22 mouse cellular contexts compared by ENCODE assay signal in genomic region chr6:94588365-94588764, GRCm38 (mm10).
DNase-seq lines count a peak whose midpoint lies in the region; ATAC-seq and TF ChIP-seq lines count a peak whose summit lies in the region.
"Had no signal": no experiment of that assay in that cellular context is flagged by ENCODE, and none has a peak within 500 bp of the region (broad histone marks: within the 10 kb centered on the region; RNA-seq: fewer than 3 reads in every experiment).

No protein-coding gene starts in this region.

- no peak overlapping the region for H3K4me3 ChIP-seq in midbrain, embryonic 11.5 days (ENCODE audit: low read depth, low read length)
- no peak overlapping the region for H3K4me3 ChIP-seq in midbrain, embryonic 15.5 days
- H3K4me3 ChIP-seq in CH12.LX (replicated peaks in 1 of 3; ENCODE audit: low read depth in 2 of 3, low read length in 2 of 3, poor library complexity in 1 of 3) (no peak overlapping the region), ES-E14 (ENCODE audit: insufficient read depth in 1 of 2, low read depth in 1 of 2, low read length in 2 of 2, poor library complexity in 1 of 2, severe bottlenecking in 1 of 2) (no peak overlapping the region)
- H3K4me3 ChIP-seq in neural tube, embryonic 11.5 days (ENCODE audit: low read depth, low read length) = no peak overlapping the region
- H3K4me3 ChIP-seq: forebrain, embryonic 10.5 days; forebrain, embryonic 13.5 days; hindbrain, embryonic 10.5 days; hindbrain, embryonic 13.5 days had no signal

- H3K9me3 ChIP-seq in midbrain, embryonic 11.5 days (ENCODE audit: control insufficient read depth, low read length) = no peaks in the 10 kb centered on the region
- no peaks in the 10 kb centered on the region for H3K9me3 ChIP-seq in midbrain, embryonic 15.5 days
- H3K9me3 ChIP-seq in CH12.LX (replicated peaks; ENCODE audit: low read length) = peaks cover 2% of the 10 kb centered on the region
- no peaks in the 10 kb centered on the region for H3K9me3 ChIP-seq in ES-E14 (ENCODE audit: control insufficient read depth, insufficient read depth, low read depth, low read length)
- no peaks in the 10 kb centered on the region for H3K9me3 ChIP-seq in neural tube, embryonic 11.5 days (ENCODE audit: control insufficient read depth, low read length)
- H3K9me3 ChIP-seq: forebrain, embryonic 10.5 days; forebrain, embryonic 13.5 days; hindbrain, embryonic 10.5 days; hindbrain, embryonic 13.5 days had no signal

- TF ChIP-seq POLR2A in CH12.LX (IDR thresholded peaks at IDR 0.05; ENCODE audit: low read depth, low read length) = no peak

- H3K27ac ChIP-seq in midbrain, embryonic 11.5 days (ENCODE audit: low read depth, low read length) = no peak overlapping the region
- H3K27ac ChIP-seq in midbrain, embryonic 15.5 days = no peak overlapping the region
- H3K27ac ChIP-seq in CH12.LX (ENCODE audit: insufficient read depth, low read depth) (no peak overlapping the region), ES-E14 (ENCODE audit: insufficient read depth, low read depth, low read length, poor library complexity, severe bottlenecking) (no peak overlapping the region)
- no peak overlapping the region for H3K27ac ChIP-seq in neural tube, embryonic 11.5 days (ENCODE audit: low read depth, low read length)
- H3K27ac ChIP-seq: forebrain, embryonic 10.5 days; forebrain, embryonic 13.5 days; hindbrain, embryonic 10.5 days; hindbrain, embryonic 13.5 days had no signal

- no peak for TF ChIP-seq EP300 in CH12.LX (IDR thresholded peaks at IDR 0.05; ENCODE audit: low read length)

- peaks cover 4% of the 10 kb centered on the region for H3K4me1 ChIP-seq in midbrain, embryonic 11.5 days (ENCODE audit: control insufficient read depth, insufficient read depth, low read length)
- H3K4me1 ChIP-seq in midbrain, embryonic 15.5 days = peaks cover 9% of the 10 kb centered on the region
- H3K4me1 ChIP-seq in CH12.LX (ENCODE audit: control insufficient read depth in 1 of 2, insufficient read depth in 2 of 2) = no peaks in the 10 kb centered on the region
- 0 out of 4 replicates have a peak, but pooled peaks cover 0 to 2% of the 10 kb centered on the region in 2 experiments for H3K4me1 ChIP-seq in ES-E14 (ENCODE audit: control insufficient read depth in 2 of 2, insufficient read depth in 2 of 2, low read length in 2 of 2, poor library complexity in 1 of 2)
- peaks cover 12% of the 10 kb centered on the region for H3K4me1 ChIP-seq in neural tube, embryonic 11.5 days (ENCODE audit: control insufficient read depth, insufficient read depth, low read length)

- DNase-seq in midbrain, embryonic 11.5 days (ENCODE audit: low spot score, missing footprints) = peak; percentile 8
- no peak for DNase-seq in CH12.LX (ENCODE audit: extremely low read depth)
- DNase-seq in ES-E14 (ENCODE audit: low read depth, low spot score) = no peak
- DNase-seq in neural tube, embryonic 11.5 days (ENCODE audit: low spot score) = peak; percentile 5
- no peak for DNase-seq in layer of hippocampus, postnatal 14 days (ENCODE audit: low spot score in 2 of 2)
- DNase-seq: adrenal gland, adult 2 months; adrenal gland, postnatal 14 days; cerebellum, adult 11-12 months; cerebellum, adult 8-10 months; cerebellum, postnatal 10 days; cerebellum, postnatal 36 days; gastrocnemius, postnatal 10 days; gastrocnemius, postnatal 36 days had no signal

- dilution Hi-C loops in CH12.LX (cut with MboI; ENCODE audit: extremely low pct_ligation_motif_present, extremely low pct_unique_long_range_greater_than_20kb, low sequenced_read_pairs) = no loop called here

- 91% methylated on average over 4 of the region's 4 CpGs for WGBS in midbrain, embryonic 11.5 days
- WGBS in midbrain, embryonic 15.5 days = 89% methylated on average over 4 of the region's 4 CpGs
- 82% methylated on average over 4 of the region's 4 CpGs for WGBS in neural tube, embryonic 11.5 days

- in situ Hi-C loops in CH12.LX (cut with MboI; ENCODE audit: low pct_ligation_motif_present, low pct_unique_long_range_greater_than_20kb, low sequenced_read_pairs) = no loop called here
- in situ Hi-C loops in ES-E14 (cut with MboI; ENCODE audit: low sequenced_read_pairs in 2 of 2, unreplicated experiment in 2 of 2) = no loop called here

- no peak overlapping the region for H3K9ac ChIP-seq in midbrain, embryonic 11.5 days (ENCODE audit: low read length)
- no peak overlapping the region for H3K9ac ChIP-seq in midbrain, embryonic 15.5 days
- H3K9ac ChIP-seq in CH12.LX (ENCODE audit: insufficient read depth, low read depth) (no peak overlapping the region), ES-E14 (ENCODE audit: insufficient read depth, low read depth, low read length, poor library complexity, severe bottlenecking) (no peak overlapping the region)
- H3K9ac ChIP-seq in neural tube, embryonic 11.5 days (ENCODE audit: low read length) = no peak overlapping the region
- H3K9ac ChIP-seq: forebrain, embryonic 13.5 days; hindbrain, embryonic 13.5 days had no signal

- no peaks in the 10 kb centered on the region for H3K27me3 ChIP-seq in midbrain, embryonic 11.5 days (ENCODE audit: control insufficient read depth, insufficient read depth, low read length)
- no peaks in the 10 kb centered on the region for H3K27me3 ChIP-seq in midbrain, embryonic 15.5 days (replicated peaks)
- H3K27me3 ChIP-seq in CH12.LX (replicated peaks) = no peaks in the 10 kb centered on the region
- no peaks in the 10 kb centered on the region for H3K27me3 ChIP-seq in neural tube, embryonic 11.5 days (ENCODE audit: control insufficient read depth, insufficient read depth, low read length)
- H3K27me3 ChIP-seq: forebrain, embryonic 13.5 days; hindbrain, embryonic 13.5 days had no signal

- no peak for TF ChIP-seq CTCF in CH12.LX (conservative IDR thresholded peaks at IDR 0.05 in 1 of 2, IDR thresholded peaks at IDR 0.05 in 1 of 2; ENCODE audit: low read depth in 2 of 2, low read length in 2 of 2)

- H3K79me2 ChIP-seq in CH12.LX (replicated peaks; ENCODE audit: control insufficient read depth, extremely low read depth, insufficient read depth, poor library complexity, severe bottlenecking) = no peaks in the 10 kb centered on the region

- no peak for ATAC-seq in midbrain, embryonic 11.5 days (ENCODE audit: low FRiP score)
- ATAC-seq in midbrain, embryonic 15.5 days (replicated peaks) = no peak
- no peak for ATAC-seq in neural tube, embryonic 11.5 days (ENCODE audit: insufficient read depth, low FRiP score, low TSS enrichment)
- ATAC-seq: CD4-positive, CD25-positive, alpha-beta regulatory T cell, adult 4 months; forebrain, embryonic 13.5 days; forebrain, embryonic 16.5 days; hindbrain, embryonic 16.5 days had no signal

- no peaks in the 10 kb centered on the region for H3K36me3 ChIP-seq in midbrain, embryonic 11.5 days (ENCODE audit: control insufficient read depth, insufficient read depth, low read length)
- no peaks in the 10 kb centered on the region for H3K36me3 ChIP-seq in midbrain, embryonic 15.5 days (replicated peaks)
- H3K36me3 ChIP-seq in CH12.LX (replicated peaks in 1 of 2; ENCODE audit: control insufficient read depth in 1 of 2, insufficient read depth in 1 of 2, low read length in 1 of 2) = peaks cover 2 to 15% of the 10 kb centered on the region in 2 experiments
- H3K36me3 ChIP-seq in ES-E14 (ENCODE audit: control insufficient read depth, insufficient read depth, low read length, poor library complexity, severe bottlenecking) = no peaks in the 10 kb centered on the region
- H3K36me3 ChIP-seq in neural tube, embryonic 11.5 days (ENCODE audit: control insufficient read depth, insufficient read depth, low read length) = no peaks in the 10 kb centered on the region
- H3K36me3 ChIP-seq: forebrain, embryonic 10.5 days; hindbrain, embryonic 10.5 days; hindbrain, embryonic 13.5 days had no signal

- TF ChIP-seq RAD21 in CH12.LX (IDR thresholded peaks at IDR 0.05; ENCODE audit: low read depth, low read length) = no peak

- H3K4me2 ChIP-seq in midbrain, embryonic 11.5 days = no peak overlapping the region
- H3K4me2 ChIP-seq in midbrain, embryonic 15.5 days = no peak overlapping the region
- no peak overlapping the region for H3K4me2 ChIP-seq in CH12.LX (ENCODE audit: insufficient read depth, low read depth, poor library complexity, severe bottlenecking)
- no peak overlapping the region for H3K4me2 ChIP-seq in neural tube, embryonic 11.5 days (ENCODE audit: low read depth)
- H3K4me2 ChIP-seq: forebrain, embryonic 13.5 days; heart, embryonic 11.5 days; hindbrain, embryonic 13.5 days had no signal

TF ChIP-seq in CH12.LX, 34 proteins besides CTCF, POLR2A, EP300 and RAD21:
- 0 out of 2 replicates have a peak, but pooled peaks have one; percentile 51 for TF ChIP-seq MAFK (IDR thresholded peaks at IDR 0.05; ENCODE audit: insufficient replicate concordance, low read length)
- TF ChIP-seq SMC3 (IDR thresholded peaks at IDR 0.05; ENCODE audit: low read depth, low read length) = no peak

TF ChIP-seq in ES-E14, 5 proteins besides CTCF, POLR2A, EP300 and RAD21:
- TF ChIP-seq HCFC1 (IDR thresholded peaks at IDR 0.05; ENCODE audit: borderline replicate concordance, insufficient read depth, low read length) (no peak), MAFK (IDR thresholded peaks at IDR 0.05; ENCODE audit: insufficient read depth, low read depth, low read length) (peak; percentile 71)

Comparison
In these comparisons a context has a peak if more than half of its experiments do, and no peak if none do; other contexts are left out.
1. DNase-seq: peak in midbrain, embryonic 11.5 days (single experiment) and neural tube, embryonic 11.5 days (single experiment); none in CH12.LX (single experiment), ES-E14 (single experiment) and layer of hippocampus, postnatal 14 days (0 of 2).